Mouse (Mus musculus): Measurements from ENCODE around the gene Ccdc167. TPM values are rescaled to one million over a fixed set of nuclear protein-coding genes. Genes with fewer than 3 reads are reported as not detected.

The Ccdc167 gene
- polyA plus RNA-seq, 1 experiment from 2014 or later: 13.6 TPM

- WGBS: 89% methylated on average over 4 of the region's 4 CpGs
- H3K36me3 ChIP-seq (ENCODE audit: control insufficient read depth, insufficient read depth, low read length): peaks cover 50% of the 10 kb centered on the region
- H3K9me3 ChIP-seq (ENCODE audit: control insufficient read depth, low read length): no peaks in the 10 kb centered on the region
- ATAC-seq (ENCODE audit: low read depth): no peak
- no peak overlapping the region for H3K4me3 ChIP-seq (ENCODE audit: low read length)
- no peak overlapping the region for H3K9ac ChIP-seq (ENCODE audit: low read length)
- no peak overlapping the region for H3K27ac ChIP-seq (ENCODE audit: low read length)
- no peaks in the 10 kb centered on the region for H3K27me3 ChIP-seq (ENCODE audit: control insufficient read depth, insufficient read depth, low read depth, low read length)
- H3K4me1 ChIP-seq (replicated peaks; ENCODE audit: control insufficient read depth, insufficient read depth, low read length): no peaks in the 10 kb centered on the region
- no peak overlapping the region for H3K4me2 ChIP-seq (ENCODE audit: low read depth, low read length)
Observed at GRCm38 (mm10) chr17:29694516-29694915, 22.3 kb downstream of the Ccdc167 start.

GRCm38 (mm10) chr17:29693571-29693970 lies 23.3 kb downstream of the Ccdc167 start:
- WGBS: 61% methylated on average over 2 of the region's 2 CpGs
- Histone ChIP-seq H3K27me3 (ENCODE audit: control insufficient read depth, insufficient read depth, low read depth, low read length) (no peaks in the 10 kb centered on the region), H3K4me3 (ENCODE audit: low read length) (no peak overlapping the region), H3K9me3 (ENCODE audit: control insufficient read depth, low read length) (no peaks in the 10 kb centered on the region), H3K27ac (ENCODE audit: low read length) (no peak overlapping the region), H3K4me2 (ENCODE audit: low read depth, low read length) (no peak overlapping the region), H3K9ac (ENCODE audit: low read length) (no peak overlapping the region), H3K36me3 (ENCODE audit: control insufficient read depth, insufficient read depth, low read length) (peaks cover 52% of the 10 kb centered on the region), H3K4me1 (replicated peaks; ENCODE audit: control insufficient read depth, insufficient read depth, low read length) (no peaks in the 10 kb centered on the region)
- no peak for ATAC-seq (ENCODE audit: low read depth)

GRCm38 (mm10) chr17:29692827-29693226 lies 24.0 kb downstream of the Ccdc167 start:
- H3K4me3 ChIP-seq (ENCODE audit: low read length): no peak overlapping the region
- WGBS: 80% methylated on average over 2 of the region's 2 CpGs
- H3K4me1 ChIP-seq (replicated peaks; ENCODE audit: control insufficient read depth, insufficient read depth, low read length): no peaks in the 10 kb centered on the region
- H3K27ac ChIP-seq (ENCODE audit: low read length): no peak overlapping the region
- H3K9ac ChIP-seq (ENCODE audit: low read length): no peak overlapping the region
- peaks cover 49% of the 10 kb centered on the region for H3K36me3 ChIP-seq (ENCODE audit: control insufficient read depth, insufficient read depth, low read length)
- H3K9me3 ChIP-seq (ENCODE audit: control insufficient read depth, low read length): no peaks in the 10 kb centered on the region
- ATAC-seq (ENCODE audit: low read depth): no peak
- H3K4me2 ChIP-seq (ENCODE audit: low read depth, low read length): no peak overlapping the region
- H3K27me3 ChIP-seq (ENCODE audit: control insufficient read depth, insufficient read depth, low read depth, low read length): no peaks in the 10 kb centered on the region

- Histone ChIP-seq H3K27me3 (ENCODE audit: control insufficient read depth, insufficient read depth, low read depth, low read length) (no peaks in the 10 kb centered on the region), H3K27ac (ENCODE audit: low read length) (no peak overlapping the region), H3K9ac (ENCODE audit: low read length) (no peak overlapping the region), H3K4me3 (ENCODE audit: low read length) (no peak overlapping the region), H3K4me1 (replicated peaks; ENCODE audit: control insufficient read depth, insufficient read depth, low read length) (no peaks in the 10 kb centered on the region), H3K36me3 (ENCODE audit: control insufficient read depth, insufficient read depth, low read length) (peaks cover 46% of the 10 kb centered on the region), H3K9me3 (ENCODE audit: control insufficient read depth, low read length) (no peaks in the 10 kb centered on the region), H3K4me2 (ENCODE audit: low read depth, low read length) (no peak overlapping the region)
- 76% methylated on average over 6 of the region's 6 CpGs for WGBS
- ATAC-seq (ENCODE audit: low read depth): no peak
Observed at GRCm38 (mm10) chr17:29690257-29690656, 26.6 kb downstream of the Ccdc167 start.

GRCm38 (mm10) chr17:29688610-29689009 lies 28.2 kb downstream of the Ccdc167 start:
- no peak overlapping the region for H3K27ac ChIP-seq (ENCODE audit: low read length)
- WGBS: 92% methylated on average over 10 of the region's 10 CpGs
- H3K4me3 ChIP-seq (ENCODE audit: low read length): no peak overlapping the region
- H3K4me2 ChIP-seq (ENCODE audit: low read depth, low read length): no peak overlapping the region
- ATAC-seq (ENCODE audit: low read depth): no peak
- no peaks in the 10 kb centered on the region for H3K27me3 ChIP-seq (ENCODE audit: control insufficient read depth, insufficient read depth, low read depth, low read length)
- H3K36me3 ChIP-seq (ENCODE audit: control insufficient read depth, insufficient read depth, low read length): peaks cover 31% of the 10 kb centered on the region
- no peaks in the 10 kb centered on the region for H3K9me3 ChIP-seq (ENCODE audit: control insufficient read depth, low read length)
- no peaks in the 10 kb centered on the region for H3K4me1 ChIP-seq (replicated peaks; ENCODE audit: control insufficient read depth, insufficient read depth, low read length)
- no peak overlapping the region for H3K9ac ChIP-seq (ENCODE audit: low read length)

GRCm38 (mm10) chr17:29687373-29687772 lies 29.5 kb downstream of the Ccdc167 start:
- Histone ChIP-seq H3K4me3 (ENCODE audit: low read length) (no peak overlapping the region), H3K27ac (ENCODE audit: low read length) (no peak overlapping the region), H3K36me3 (ENCODE audit: control insufficient read depth, insufficient read depth, low read length) (peaks cover 35% of the 10 kb centered on the region), H3K4me2 (ENCODE audit: low read depth, low read length) (no peak overlapping the region), H3K27me3 (ENCODE audit: control insufficient read depth, insufficient read depth, low read depth, low read length) (no peaks in the 10 kb centered on the region), H3K9me3 (ENCODE audit: control insufficient read depth, low read length) (no peaks in the 10 kb centered on the region), H3K4me1 (replicated peaks; ENCODE audit: control insufficient read depth, insufficient read depth, low read length) (no peaks in the 10 kb centered on the region), H3K9ac (ENCODE audit: low read length) (no peak overlapping the region)
- 87% methylated on average over 6 of the region's 6 CpGs for WGBS
- no peak for ATAC-seq (ENCODE audit: low read depth)

- 90% methylated on average over 5 of the region's 5 CpGs for WGBS
- Histone ChIP-seq H3K36me3 (ENCODE audit: control insufficient read depth, insufficient read depth, low read length) (peaks cover 40% of the 10 kb centered on the region), H3K4me1 (replicated peaks; ENCODE audit: control insufficient read depth, insufficient read depth, low read length) (no peaks in the 10 kb centered on the region), H3K9me3 (ENCODE audit: control insufficient read depth, low read length) (no peaks in the 10 kb centered on the region), H3K27ac (ENCODE audit: low read length) (no peak overlapping the region), H3K4me3 (ENCODE audit: low read length) (no peak overlapping the region), H3K4me2 (ENCODE audit: low read depth, low read length) (no peak overlapping the region), H3K9ac (ENCODE audit: low read length) (no peak overlapping the region), H3K27me3 (ENCODE audit: control insufficient read depth, insufficient read depth, low read depth, low read length) (no peaks in the 10 kb centered on the region)
- ATAC-seq (ENCODE audit: low read depth): no peak
Observed at GRCm38 (mm10) chr17:29686771-29687170, 30.1 kb downstream of the Ccdc167 start.

- no peak overlapping the region for H3K4me2 ChIP-seq (ENCODE audit: low read depth, low read length)
- no peak overlapping the region for H3K27ac ChIP-seq (ENCODE audit: low read length)
- H3K9ac ChIP-seq (ENCODE audit: low read length): no peak overlapping the region
- H3K36me3 ChIP-seq (ENCODE audit: control insufficient read depth, insufficient read depth, low read length): peaks cover 34% of the 10 kb centered on the region
- 88% methylated on average over 4 of the region's 4 CpGs for WGBS
- H3K4me1 ChIP-seq (replicated peaks; ENCODE audit: control insufficient read depth, insufficient read depth, low read length): peaks cover 8% of the 10 kb centered on the region
- ATAC-seq (ENCODE audit: low read depth): no peak
- H3K27me3 ChIP-seq (ENCODE audit: control insufficient read depth, insufficient read depth, low read depth, low read length): no peaks in the 10 kb centered on the region
- no peak overlapping the region for H3K4me3 ChIP-seq (ENCODE audit: low read length)
- H3K9me3 ChIP-seq (ENCODE audit: control insufficient read depth, low read length): no peaks in the 10 kb centered on the region
Observed at GRCm38 (mm10) chr17:29684275-29684674, 32.6 kb downstream of the Ccdc167 start.

GRCm38 (mm10) chr17:29683127-29683526 lies 33.7 kb downstream of the Ccdc167 start:
- no peak for ATAC-seq (ENCODE audit: low read depth)
- no peaks in the 10 kb centered on the region for H3K9me3 ChIP-seq (ENCODE audit: control insufficient read depth, low read length)
- WGBS: 67% methylated on average over 2 of the region's 2 CpGs
- no peak overlapping the region for H3K4me3 ChIP-seq (ENCODE audit: low read length)
- peaks cover 27% of the 10 kb centered on the region for H3K36me3 ChIP-seq (ENCODE audit: control insufficient read depth, insufficient read depth, low read length)
- H3K9ac ChIP-seq (ENCODE audit: low read length): no peak overlapping the region
- H3K4me1 ChIP-seq (replicated peaks; ENCODE audit: control insufficient read depth, insufficient read depth, low read length): peaks cover 11% of the 10 kb centered on the region
- no peak overlapping the region for H3K27ac ChIP-seq (ENCODE audit: low read length)
- no peaks in the 10 kb centered on the region for H3K27me3 ChIP-seq (ENCODE audit: control insufficient read depth, insufficient read depth, low read depth, low read length)
- no peak overlapping the region for H3K4me2 ChIP-seq (ENCODE audit: low read depth, low read length)

- ATAC-seq (ENCODE audit: low read depth): no peak
- Histone ChIP-seq H3K27ac (ENCODE audit: low read length) (no peak overlapping the region), H3K9me3 (ENCODE audit: control insufficient read depth, low read length) (no peaks in the 10 kb centered on the region), H3K27me3 (ENCODE audit: control insufficient read depth, insufficient read depth, low read depth, low read length) (no peaks in the 10 kb centered on the region), H3K36me3 (ENCODE audit: control insufficient read depth, insufficient read depth, low read length) (peaks cover 22% of the 10 kb centered on the region), H3K4me1 (replicated peaks; ENCODE audit: control insufficient read depth, insufficient read depth, low read length) (peaks cover 11% of the 10 kb centered on the region), H3K9ac (ENCODE audit: low read length) (no peak overlapping the region), H3K4me3 (ENCODE audit: low read length) (no peak overlapping the region), H3K4me2 (ENCODE audit: low read depth, low read length) (no peak overlapping the region)
- 90% methylated on average over 7 of the region's 7 CpGs for WGBS
Observed at GRCm38 (mm10) chr17:29682261-29682660, 34.6 kb downstream of the Ccdc167 start.
